Mouse (Mus musculus) midbrain, embryonic 16.5 days (tissue): ENCODE measurements around the gene Rbp1. TPM values are rescaled to one million over a fixed set of nuclear protein-coding genes. Genes with fewer than 3 reads are reported as not detected.
A peak's percentile ranks its signal among the peaks of the same experiment; 100 is the strongest.

Experiments used
- ATAC-seq: fragments of 200-750 bp; cut with Nextera tagmentation; 2 replicates; pipeline ENCODE4 v1.8.0; 2017; ENCODE audit warnings: moderate TSS enrichment
- H3K27ac ChIP-seq: fragments of 300-500 bp; sonication (generic); 2 replicates; pipeline ENCODE4 v1.5.1; 2014; ENCODE audit warnings: mild to moderate bottlenecking, low read length, mixed read lengths
- H3K27me3 ChIP-seq: fragments of 300-500 bp; sonication (generic); 2 replicates; pipeline ENCODE4 v1.6.1; 2014; ENCODE audit warnings: low read depth, low read length, mixed read lengths; ENCODE audit not compliant: control insufficient read depth, insufficient read depth
- H3K36me3 ChIP-seq: fragments of 300-500 bp; sonication (generic); 2 replicates; pipeline ENCODE4 v1.6.1; 2014; ENCODE audit warnings: mild to moderate bottlenecking, low read length, moderate library complexity, mixed read lengths; ENCODE audit not compliant: control insufficient read depth, insufficient read depth
- H3K4me1 ChIP-seq: fragments of 300-500 bp; sonication (generic); 2 replicates; pipeline ENCODE4 v1.6.1; 2014; ENCODE audit warnings: mild to moderate bottlenecking, low read length, mixed read lengths; ENCODE audit not compliant: control insufficient read depth, insufficient read depth
- H3K4me2 ChIP-seq: fragments of 300-500 bp; sonication (generic); 2 replicates; pipeline ENCODE4 v1.6.1; 2014; ENCODE audit warnings: mild to moderate bottlenecking, low read length, mixed read lengths
- H3K4me3 ChIP-seq: fragments of 300-500 bp; sonication (generic); 2 replicates; pipeline ENCODE4 v1.5.1; 2014; ENCODE audit warnings: low read depth, mild to moderate bottlenecking, low read length, moderate library complexity, mixed read lengths
- H3K9ac ChIP-seq: fragments of 300-500 bp; sonication (generic); 2 replicates; pipeline ENCODE4 v1.6.1; 2014; ENCODE audit warnings: low read depth, low read length, mixed read lengths
- H3K9me3 ChIP-seq: fragments of 300-500 bp; sonication (generic); replicated peaks from 2 replicates; pipeline ENCODE4 v1.6.1; 2014; ENCODE audit warnings: mild to moderate bottlenecking, low read length, mixed read lengths; ENCODE audit not compliant: control insufficient read depth, poor library complexity, severe bottlenecking
- WGBS: fragments of 180-500 bp; shearing (Covaris S2); extraction: QIAGEN DNeasy Blood & Tissue Kit; methylation state at CpG from one replicate; pipeline ENCODE4 v1.1.7; 2014; 5-methylcytosine and 5-hydroxymethylcytosine counted together
- polyA plus RNA-seq: library from polyadenylated mRNA; unstranded; fragments of >200 nt; fragmentation: Nextera tagmentation; extraction: Ambion mirVana; gene quantifications from 2 replicates; pipeline ENCODE4 v1.2.1, GENCODE M21; 2015

The Rbp1 gene
- polyA plus RNA-seq, 1 experiment from 2014 or later, result 20.1 TPM

GRCm38 (mm10) chr9:98430528-98430927, 7.8 kb downstream of the Rbp1 start:
- Histone ChIP-seq H3K4me1 (no peaks in the 10 kb centered on the region; the same call in 1 of the 2 replicates), H3K27me3 (no peaks in the 10 kb centered on the region; the same call in none of the 2 replicates)
- no peak for ATAC-seq

GRCm38 (mm10) chr9:98433021-98433420, 10.3 kb downstream of the Rbp1 start:
- 31% methylated on average over 2 of the region's 2 CpGs for WGBS

More at GRCm38 (mm10) chr9:98430528-98430927, 7.8 kb downstream of the Rbp1 start:
- H3K27ac ChIP-seq, result no peak overlapping the region
- no peak overlapping the region for H3K9ac ChIP-seq
- 75% methylated on average over 3 of the region's 3 CpGs for WGBS
- H3K4me3 ChIP-seq, result no peak overlapping the region
- no peaks in the 10 kb centered on the region for H3K36me3 ChIP-seq
- H3K4me2 ChIP-seq, result no peak overlapping the region
- no peaks in the 10 kb centered on the region for H3K9me3 ChIP-seq

GRCm38 (mm10) chr9:98433956-98434588, 11.3 kb downstream of the Rbp1 start:
- H3K27me3 ChIP-seq, result no peaks in the 10 kb centered on the region
- H3K9me3 ChIP-seq, result no peaks in the 10 kb centered on the region
- WGBS, result 25% methylated on average over 4 of the region's 4 CpGs
- no peak for ATAC-seq
- no peak overlapping the region for H3K4me2 ChIP-seq
- H3K4me1 ChIP-seq, result no peaks in the 10 kb centered on the region; the same call in 1 of the 2 replicates
- H3K36me3 ChIP-seq, result no peaks in the 10 kb centered on the region
- no peak overlapping the region for H3K27ac ChIP-seq
- H3K9ac ChIP-seq, result no peak overlapping the region
- no peak overlapping the region for H3K4me3 ChIP-seq

More at GRCm38 (mm10) chr9:98433021-98433420, 10.3 kb downstream of the Rbp1 start:
- Histone ChIP-seq H3K4me3 (no peak overlapping the region), H3K9me3 (no peaks in the 10 kb centered on the region), H3K4me2 (no peak overlapping the region), H3K4me1 (no peaks in the 10 kb centered on the region; the same call in 1 of the 2 replicates), H3K36me3 (no peaks in the 10 kb centered on the region), H3K27me3 (no peaks in the 10 kb centered on the region), H3K9ac (no peak overlapping the region), H3K27ac (no peak overlapping the region)
- ATAC-seq, result no peak

GRCm38 (mm10) chr9:98437819-98438218, 15.1 kb downstream of the Rbp1 start:
- Histone ChIP-seq H3K9ac (no peak overlapping the region), H3K27ac (no peak overlapping the region), H3K9me3 (no peaks in the 10 kb centered on the region), H3K4me2 (no peak overlapping the region), H3K36me3 (no peaks in the 10 kb centered on the region), H3K27me3 (no peaks in the 10 kb centered on the region), H3K4me3 (no peak overlapping the region), H3K4me1 (no peaks in the 10 kb centered on the region; the same call in 1 of the 2 replicates)
- WGBS, result 87% methylated on average over 4 of the region's 4 CpGs
- no peak for ATAC-seq

GRCm38 (mm10) chr9:98439091-98439490, 16.3 kb downstream of the Rbp1 start:
- 63% methylated on average over 3 of the region's 3 CpGs for WGBS
- H3K4me1 ChIP-seq, result no peaks in the 10 kb centered on the region
- no peak overlapping the region for H3K27ac ChIP-seq
- no peaks in the 10 kb centered on the region for H3K27me3 ChIP-seq
- H3K4me2 ChIP-seq, result no peak overlapping the region
- H3K36me3 ChIP-seq, result no peaks in the 10 kb centered on the region
- ATAC-seq, result no peak
- no peaks in the 10 kb centered on the region for H3K9me3 ChIP-seq
- no peak overlapping the region for H3K4me3 ChIP-seq
- H3K9ac ChIP-seq, result no peak overlapping the region

GRCm38 (mm10) chr9:98442638-98443037, 19.9 kb downstream of the Rbp1 start:
- Histone ChIP-seq H3K4me1 (no peaks in the 10 kb centered on the region), H3K9me3 (no peaks in the 10 kb centered on the region), H3K27ac (no peak overlapping the region), H3K4me3 (no peak overlapping the region), H3K9ac (no peak overlapping the region), H3K4me2 (no peak overlapping the region), H3K36me3 (no peaks in the 10 kb centered on the region), H3K27me3 (no peaks in the 10 kb centered on the region)
- no peak for ATAC-seq
- WGBS, result 48% methylated on average over 5 of the region's 5 CpGs

GRCm38 (mm10) chr9:98445359-98446149, 22.8 kb downstream of the Rbp1 start:
- H3K9ac ChIP-seq, result no peak overlapping the region
- H3K27me3 ChIP-seq, result no peaks in the 10 kb centered on the region
- WGBS, result 83% methylated on average over 9 of the region's 9 CpGs
- H3K9me3 ChIP-seq, result no peaks in the 10 kb centered on the region
- no peak for ATAC-seq
- H3K27ac ChIP-seq, result no peak overlapping the region
- no peak overlapping the region for H3K4me3 ChIP-seq
- H3K4me1 ChIP-seq, result no peaks in the 10 kb centered on the region
- H3K4me2 ChIP-seq, result no peak overlapping the region
- no peaks in the 10 kb centered on the region for H3K36me3 ChIP-seq

- Histone ChIP-seq H3K4me2 (no peak overlapping the region), H3K9ac (no peak overlapping the region), H3K9me3 (no peaks in the 10 kb centered on the region), H3K27me3 (no peaks in the 10 kb centered on the region), H3K4me1 (no peaks in the 10 kb centered on the region; the same call in 1 of the 2 replicates), H3K4me3 (no peak overlapping the region), H3K36me3 (no peaks in the 10 kb centered on the region), H3K27ac (no peak overlapping the region)
- 0 out of 2 replicates have a peak, but pooled peaks have one; percentile 54 for ATAC-seq
- WGBS, result 56% methylated on average over 1 of the region's 1 CpGs
Measured at GRCm38 (mm10) chr9:98450976-98451375, 28.2 kb downstream of the Rbp1 start.

- Histone ChIP-seq H3K9me3 (no peaks in the 10 kb centered on the region), H3K4me3 (no peak overlapping the region), H3K4me1 (no peaks in the 10 kb centered on the region), H3K36me3 (no peaks in the 10 kb centered on the region), H3K27me3 (no peaks in the 10 kb centered on the region), H3K4me2 (no peak overlapping the region), H3K27ac (no peak overlapping the region), H3K9ac (no peak overlapping the region)
- no peak for ATAC-seq
- 73% methylated on average over 2 of the region's 2 CpGs for WGBS
Measured at GRCm38 (mm10) chr9:98466709-98467108, 43.9 kb downstream of the Rbp1 start.
